Mouse (Mus musculus) cerebellum, adult 2 months (tissue): ENCODE measurements around the gene Cyb5b.

Source experiments
- CTCF ChIP-seq: fragments of 200-500 bp; IDR thresholded peaks from 2 replicates; pipeline ENCODE4 v1.5.1; 2011; ENCODE audit warnings: low read depth, mild to moderate bottlenecking, control low read depth, low read length, moderate library complexity, borderline replicate concordance; ENCODE audit not compliant: insufficient read depth
- POLR2A ChIP-seq: fragments of 200-500 bp; IDR thresholded peaks from 2 replicates; pipeline ENCODE4 v1.6.1; 2011; ENCODE audit warnings: low read length, control low read depth, borderline replicate concordance; ENCODE audit not compliant: insufficient read depth

GRCm38 (mm10) chr8:107192631-107193030 lies 42.2 kb downstream of the Cyb5b start:
- no peak for TF ChIP-seq CTCF
- TF ChIP-seq POLR2A = no peak
